Mouse (Mus musculus) cerebellum, adult 2 months (tissue): ENCODE measurements around the gene Per1.

Source experiments
- CTCF ChIP-seq: fragments of 200-500 bp; IDR thresholded peaks from 2 replicates; pipeline ENCODE4 v1.5.1; 2011; ENCODE audit warnings: low read depth, mild to moderate bottlenecking, control low read depth, low read length, moderate library complexity, borderline replicate concordance; ENCODE audit not compliant: insufficient read depth
- POLR2A ChIP-seq: fragments of 200-500 bp; IDR thresholded peaks from 2 replicates; pipeline ENCODE4 v1.6.1; 2011; ENCODE audit warnings: low read length, control low read depth, borderline replicate concordance; ENCODE audit not compliant: insufficient read depth

DNA sequence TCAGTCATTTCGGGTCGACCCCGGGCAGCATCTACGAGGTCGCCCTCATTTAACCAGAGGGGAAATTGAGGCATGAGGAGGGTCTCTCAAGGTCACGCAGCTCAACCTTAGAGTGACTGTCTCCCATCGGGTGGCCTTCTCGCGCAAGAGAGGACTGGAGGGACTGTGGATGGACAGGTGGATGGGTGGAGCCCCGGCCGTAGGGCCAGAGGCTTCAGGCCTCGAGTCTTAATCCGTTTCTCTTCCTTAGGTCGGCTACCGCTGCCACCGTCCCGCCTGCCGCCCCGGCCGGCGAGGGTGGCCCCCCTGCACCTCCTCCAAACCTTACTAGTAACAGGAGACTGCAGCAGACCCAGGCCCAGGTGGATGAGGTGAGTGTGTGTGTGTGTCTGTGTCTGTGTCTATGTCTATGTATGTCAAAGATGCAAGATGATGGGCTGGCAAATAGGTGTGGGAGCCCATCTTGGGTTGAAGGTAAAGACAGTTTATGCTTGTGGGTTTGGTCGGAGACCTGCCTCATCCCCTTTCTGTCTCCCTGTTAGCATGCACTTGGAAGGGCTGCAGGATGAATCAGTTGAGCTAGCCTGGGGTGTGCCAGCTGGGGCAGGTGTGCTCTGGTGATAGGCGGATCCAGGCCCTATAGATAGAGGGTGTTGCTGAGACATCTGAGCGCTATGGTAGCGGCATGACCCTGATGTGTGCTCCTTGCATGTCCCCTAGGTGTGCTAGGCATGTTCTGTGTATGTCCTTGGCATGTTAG is 6.0 kb upstream of the Per1 start:
- no peak for TF ChIP-seq POLR2A
- TF ChIP-seq CTCF, result no peak
